Mouse (Mus musculus): Measurements from ENCODE around the gene Hdgfl3.

GRCm38 (mm10) chr7:81861921-81862320 lies 72.4 kb downstream of the Hdgfl3 start:
- TF ChIP-seq ZNF384 (IDR thresholded peaks at IDR 0.05; ENCODE audit: low read depth, low read length) (no peak), UBTF (IDR thresholded peaks at IDR 0.05; ENCODE audit: low read depth, low read length) (no peak), ETS1 (conservative IDR thresholded peaks at IDR 0.05; ENCODE audit: low read depth, low read length) (no peak), MAFK (IDR thresholded peaks at IDR 0.05; ENCODE audit: insufficient replicate concordance, low read length) (no peak), MAX (IDR thresholded peaks at IDR 0.05; ENCODE audit: low read length) (no peak), POLR2A (IDR thresholded peaks at IDR 0.05; ENCODE audit: low read depth, low read length) (no peak), CTCF (conservative IDR thresholded peaks at IDR 0.05 in 1 of 2, IDR thresholded peaks at IDR 0.05 in 1 of 2; ENCODE audit: low read depth in 2 of 2, low read length in 2 of 2) (no peak), TBP (conservative IDR thresholded peaks at IDR 0.05; ENCODE audit: low read depth, low read length) (no peak), USF2 (conservative IDR thresholded peaks at IDR 0.05; ENCODE audit: low read depth, low read length) (no peak), EP300 (IDR thresholded peaks at IDR 0.05; ENCODE audit: low read length) (no peak), MAZ (IDR thresholded peaks at IDR 0.05; ENCODE audit: low read depth, low read length) (no peak), ZMIZ1 (IDR thresholded peaks at IDR 0.05; ENCODE audit: low read depth, low read length) (no peak)
